Mouse (Mus musculus) adrenal gland, adult 8-10 months (tissue): ENCODE results near the gene Plekhg5. TPM values are rescaled to one million over a fixed set of nuclear protein-coding genes. Genes with fewer than 3 reads are reported as not detected.

Experiments
- DNase-seq: peaks from one replicate; pipeline ENCODE4 v3.0.0; 2022
- total RNA-seq, 4 experiments: library from RNA; stranded (reverse); gene quantifications; 2 replicates each; pipeline ENCODE4 v1.2.4; 2022

The Plekhg5 gene
- total RNA-seq, 4 experiments from 2014 or later, result 8.7 to 19.5 (median 15.4) TPM

- no peak for DNase-seq
Observed at GRCm38 (mm10) chr4:152151451-152151965, 79.2 kb downstream of the Plekhg5 start.

- DNase-seq, result no peak
Observed at GRCm38 (mm10) chr4:152151966-152152544, 79.8 kb downstream of the Plekhg5 start, which contains the start of gene Espn. TSS of gene Espn (minus strand) at chr4:152152371.

- peak; percentile 59 for DNase-seq
Observed at GRCm38 (mm10) chr4:152153771-152154177, 81.5 kb downstream of the Plekhg5 start.

GRCm38 (mm10) chr4:152155019-152155418, 82.7 kb downstream of the Plekhg5 start:
- DNase-seq, result no peak

GRCm38 (mm10) chr4:152157779-152158584, 85.7 kb downstream of the Plekhg5 start:
- no peak for DNase-seq

- no peak for DNase-seq
Observed at GRCm38 (mm10) chr4:152158585-152159284, 86.4 kb downstream of the Plekhg5 start, which contains the start of gene Hes2. TSS of gene Hes2 (plus strand) at chr4:152158867.

- no peak for DNase-seq
Observed at GRCm38 (mm10) chr4:152159285-152159678, 87.0 kb downstream of the Plekhg5 start.

- DNase-seq, result no peak
Observed at GRCm38 (mm10) chr4:152160748-152161147, 88.5 kb downstream of the Plekhg5 start.

- DNase-seq, result no peak
Observed at GRCm38 (mm10) chr4:152161601-152162000, 89.3 kb downstream of the Plekhg5 start.

GRCm38 (mm10) chr4:152162748-152163147, 90.5 kb downstream of the Plekhg5 start:
- DNase-seq, result no peak

Other genes starting within 250 kb of the Plekhg5 start
- gene Camta1, start 210.6 kb upstream of the Plekhg5 start, total RNA-seq, result 10 to 100 TPM; 23.6 to 59.6 (median 36.5) TPM
- 100 to 1,000 TPM in 2 of 4 experiments, 10 to 100 TPM in 2; 84.6 to 116 (median 104) TPM for gene Dnajc11, start 138.8 kb upstream of the Plekhg5 start, total RNA-seq
- 10 to 100 TPM; 25.7 to 46.9 (median 36.6) TPM for gene Thap3, start 83.5 kb upstream of the Plekhg5 start, total RNA-seq
- 10 to 100 TPM; 14.0 to 20.5 (median 18.6) TPM for gene Phf13, start 76.2 kb upstream of the Plekhg5 start, total RNA-seq
- gene Klhl21, start 63.7 kb upstream of the Plekhg5 start, total RNA-seq, result 10 to 100 TPM; 23.9 to 34.2 (median 31.1) TPM
- 10 to 100 TPM in 3 of 4 experiments, 1 to 10 TPM in 1; 7.1 to 17.4 (median 13.7) TPM for gene Zbtb48, start 44.8 kb upstream of the Plekhg5 start, total RNA-seq
- gene Tas1r1, start 33.9 kb upstream of the Plekhg5 start, total RNA-seq, result under 1 TPM in 1 of 4 experiments, not detected in 3; 0.71 TPM
- gene Nol9, start 33.2 kb upstream of the Plekhg5 start, total RNA-seq, result 10 to 100 TPM; 21.3 to 29.6 (median 25.8) TPM
- gene Tnfrsf25, start 43.4 kb downstream of the Plekhg5 start, total RNA-seq, result 1 to 10 TPM in 3 of 4 experiments, under 1 TPM in 1; 0.73 to 2.0 (median 1.3) TPM
- gene Espn, start 79.9 kb downstream of the Plekhg5 start, total RNA-seq, result 1 to 10 TPM; 2.1 to 6.0 (median 4.4) TPM
- not detected for gene Hes2, start 86.4 kb downstream of the Plekhg5 start, total RNA-seq
- gene Acot7, start 105.6 kb downstream of the Plekhg5 start, total RNA-seq, result 10 to 100 TPM; 49.5 to 53.2 (median 51.8) TPM
- 1 to 10 TPM; 4.8 to 7.0 (median 5.4) TPM for gene Gpr153, start 201.7 kb downstream of the Plekhg5 start, total RNA-seq
- not detected for gene Hes3, start 219.2 kb downstream of the Plekhg5 start, total RNA-seq
- 10 to 100 TPM; 54.1 to 66.7 (median 59.6) TPM for gene Icmt, start 224.7 kb downstream of the Plekhg5 start, total RNA-seq
- 1 to 10 TPM in 2 of 4 experiments, under 1 TPM in 2; 0.23 to 2.2 (median 1.0) TPM for gene Rnf207, start 246.5 kb downstream of the Plekhg5 start, total RNA-seq